Mouse (Mus musculus): ENCODE data around the gene Maged2. TPM values are rescaled to one million over a fixed set of nuclear protein-coding genes. Genes with fewer than 3 reads are reported as not detected.
"Not testable (repeated sequence)": the region's sequence is repeated elsewhere in the genome, so short reads cannot be mapped to it uniquely, and the experiment has no call there.

Gene Maged2
- polyA plus RNA-seq (2015; fragmentation: Nextera tagmentation; extraction: Ambion mirVana), result 438 and 474 TPM in 2 replicates

- peak within 1 kb of the TSS; percentile 87 for H3K27ac ChIP-seq (ENCODE audit: low read length)
- H3K4me2 ChIP-seq (ENCODE audit: low read length), result peak within 1 kb of the TSS; percentile 54
- WGBS, result 10% methylated on average over 6 of the region's 7 CpGs
- H3K4me1 ChIP-seq (ENCODE audit: control insufficient read depth, insufficient read depth, low read length), result peaks cover 10% of the 10 kb centered on the region; the same call in 1 of the 2 replicates
- peak; percentile 37; the same call in 1 of the 2 replicates for ATAC-seq
- no peaks in the 10 kb centered on the region for H3K9me3 ChIP-seq (replicated peaks; ENCODE audit: control insufficient read depth, low read length, poor library complexity, severe bottlenecking)
- H3K36me3 ChIP-seq (ENCODE audit: control insufficient read depth, insufficient read depth, low read length), result no peaks in the 10 kb centered on the region
- H3K4me3 ChIP-seq (ENCODE audit: low read depth, low read length), result peak within 1 kb of the TSS; percentile 52
- peak within 1 kb of the TSS; percentile 61 for H3K9ac ChIP-seq (ENCODE audit: low read depth, low read length)
- H3K27me3 ChIP-seq (ENCODE audit: control insufficient read depth, insufficient read depth, low read depth, low read length), result no peaks in the 10 kb centered on the region
Observed at GRCm38 (mm10) chrX:150814139-150814469, at the start of gene Maged2. TSS of gene Maged2 (minus strand) at chrX:150814345.

GRCm38 (mm10) chrX:150848230-150848629, 34.1 kb upstream of the Maged2 start:
- no peaks in the 10 kb centered on the region for H3K27me3 ChIP-seq (ENCODE audit: control insufficient read depth, insufficient read depth, low read depth, low read length)
- no peak for ATAC-seq
- no peaks in the 10 kb centered on the region for H3K36me3 ChIP-seq (ENCODE audit: control insufficient read depth, insufficient read depth, low read length)
- H3K9ac ChIP-seq (ENCODE audit: low read depth, low read length), result no peak overlapping the region
- no peak overlapping the region for H3K4me3 ChIP-seq (ENCODE audit: low read depth, low read length)
- no peak overlapping the region for H3K4me2 ChIP-seq (ENCODE audit: low read length)
- WGBS, result 74% methylated on average over 8 of the region's 8 CpGs
- no peaks in the 10 kb centered on the region for H3K9me3 ChIP-seq (replicated peaks; ENCODE audit: control insufficient read depth, low read length, poor library complexity, severe bottlenecking)
- H3K4me1 ChIP-seq (ENCODE audit: control insufficient read depth, insufficient read depth, low read length), result no peaks in the 10 kb centered on the region
- H3K27ac ChIP-seq (ENCODE audit: low read length), result no peak overlapping the region

DNA sequence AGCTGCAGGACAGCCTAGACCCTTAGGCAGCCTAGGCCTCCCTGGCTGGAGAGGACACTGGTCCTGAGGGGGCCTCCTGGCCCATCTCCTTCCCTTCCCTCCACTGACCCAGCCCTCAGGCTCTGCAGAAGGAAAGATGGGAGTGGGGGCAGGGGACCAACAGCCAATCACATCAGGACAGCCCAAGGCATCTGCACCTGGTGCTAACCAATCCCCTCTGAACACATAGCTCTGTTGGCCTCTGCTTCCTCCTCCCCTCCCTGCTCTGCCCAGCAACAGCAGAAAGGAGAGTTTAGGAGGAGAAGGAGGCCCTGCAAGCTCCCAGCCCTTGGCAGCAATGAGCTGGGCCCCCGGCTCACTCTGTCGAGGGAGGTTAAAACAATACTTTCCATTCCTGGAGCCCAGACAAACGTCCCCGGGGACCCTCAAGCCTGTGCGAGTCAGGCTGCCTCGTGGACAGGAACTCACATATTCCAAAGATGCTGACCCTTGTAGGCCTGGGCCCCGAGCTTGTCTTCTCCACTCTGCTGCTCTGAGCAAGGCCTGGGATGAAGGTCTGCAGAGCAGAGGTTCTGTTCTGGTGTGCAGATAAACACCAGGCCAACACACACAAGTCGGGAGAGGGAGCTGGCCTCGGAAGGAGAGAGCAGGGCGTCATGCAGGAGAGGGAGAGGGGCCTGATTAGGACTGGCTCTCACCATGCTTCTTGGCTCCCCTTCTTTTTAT, 31.5 kb upstream of the Maged2 start:
- H3K9ac ChIP-seq (ENCODE audit: low read depth, low read length); H3K4me2 ChIP-seq (ENCODE audit: low read length); H3K36me3 ChIP-seq (ENCODE audit: control insufficient read depth, insufficient read depth, low read length); H3K4me1 ChIP-seq (ENCODE audit: control insufficient read depth, insufficient read depth, low read length); H3K4me3 ChIP-seq (ENCODE audit: low read depth, low read length); H3K27ac ChIP-seq (ENCODE audit: low read length); H3K27me3 ChIP-seq (ENCODE audit: control insufficient read depth, insufficient read depth, low read depth, low read length); H3K9me3 ChIP-seq (replicated peaks; ENCODE audit: control insufficient read depth, low read length, poor library complexity, severe bottlenecking): not testable (repeated sequence)
- no CpG with 5 or more reads among the region's 10 CpGs for WGBS
- ATAC-seq, result peak; percentile 91

GRCm38 (mm10) chrX:150843257-150843656, 29.1 kb upstream of the Maged2 start:
- not testable (repeated sequence) for H3K27me3 ChIP-seq (ENCODE audit: control insufficient read depth, insufficient read depth, low read depth, low read length); H3K9me3 ChIP-seq (replicated peaks; ENCODE audit: control insufficient read depth, low read length, poor library complexity, severe bottlenecking); H3K9ac ChIP-seq (ENCODE audit: low read depth, low read length); ATAC-seq; H3K4me3 ChIP-seq (ENCODE audit: low read depth, low read length); H3K27ac ChIP-seq (ENCODE audit: low read length); H3K4me1 ChIP-seq (ENCODE audit: control insufficient read depth, insufficient read depth, low read length); H3K4me2 ChIP-seq (ENCODE audit: low read length); H3K36me3 ChIP-seq (ENCODE audit: control insufficient read depth, insufficient read depth, low read length)
- 83% methylated on average over 1 of the region's 4 CpGs for WGBS

- Histone ChIP-seq H3K27me3 (ENCODE audit: control insufficient read depth, insufficient read depth, low read depth, low read length) (no peaks in the 10 kb centered on the region; the same call in 1 of the 2 replicates), H3K9ac (ENCODE audit: low read depth, low read length) (no peak overlapping the region), H3K4me2 (ENCODE audit: low read length) (no peak overlapping the region), H3K36me3 (ENCODE audit: control insufficient read depth, insufficient read depth, low read length) (no peaks in the 10 kb centered on the region), H3K27ac (ENCODE audit: low read length) (no peak overlapping the region), H3K4me3 (ENCODE audit: low read depth, low read length) (no peak overlapping the region), H3K4me1 (ENCODE audit: control insufficient read depth, insufficient read depth, low read length) (no peaks in the 10 kb centered on the region), H3K9me3 (replicated peaks; ENCODE audit: control insufficient read depth, low read length, poor library complexity, severe bottlenecking) (no peaks in the 10 kb centered on the region)
- ATAC-seq, result no peak
- 86% methylated on average over 4 of the region's 4 CpGs for WGBS
Observed at GRCm38 (mm10) chrX:150830297-150830696, 16.2 kb upstream of the Maged2 start.

DNA sequence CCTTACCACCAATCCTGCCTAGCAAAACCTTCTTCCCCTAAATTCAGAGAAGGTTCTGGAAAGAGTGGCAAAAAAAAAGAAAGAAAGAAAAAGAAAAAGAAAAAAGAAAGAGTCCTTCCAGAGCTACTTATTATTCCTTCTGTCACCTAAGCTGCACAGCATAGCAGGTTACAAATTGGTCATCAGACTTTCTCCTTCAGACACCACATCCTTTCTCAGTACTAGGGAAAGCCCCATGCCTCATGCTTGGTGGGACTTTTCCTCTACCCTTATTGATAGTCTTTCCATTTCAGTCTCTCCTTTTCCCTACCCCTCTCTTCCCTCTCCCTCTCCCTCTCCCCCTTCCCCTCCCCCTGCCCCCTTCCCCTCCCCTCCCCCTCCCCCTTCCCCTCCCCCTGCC, 3.1 kb upstream of the Maged2 start:
- H3K9ac ChIP-seq (ENCODE audit: low read depth, low read length), result no peak overlapping the region
- no peak overlapping the region for H3K4me2 ChIP-seq (ENCODE audit: low read length)
- H3K27ac ChIP-seq (ENCODE audit: low read length), result no peak overlapping the region
- H3K4me3 ChIP-seq (ENCODE audit: low read depth, low read length), result no peak overlapping the region
- peaks cover 1% of the 10 kb centered on the region; the same call in 1 of the 2 replicates for H3K4me1 ChIP-seq (ENCODE audit: control insufficient read depth, insufficient read depth, low read length)
- H3K9me3 ChIP-seq (replicated peaks; ENCODE audit: control insufficient read depth, low read length, poor library complexity, severe bottlenecking), result no peaks in the 10 kb centered on the region
- H3K36me3 ChIP-seq (ENCODE audit: control insufficient read depth, insufficient read depth, low read length), result no peaks in the 10 kb centered on the region
- no peaks in the 10 kb centered on the region for H3K27me3 ChIP-seq (ENCODE audit: control insufficient read depth, insufficient read depth, low read depth, low read length)
- no peak for ATAC-seq

DNA sequence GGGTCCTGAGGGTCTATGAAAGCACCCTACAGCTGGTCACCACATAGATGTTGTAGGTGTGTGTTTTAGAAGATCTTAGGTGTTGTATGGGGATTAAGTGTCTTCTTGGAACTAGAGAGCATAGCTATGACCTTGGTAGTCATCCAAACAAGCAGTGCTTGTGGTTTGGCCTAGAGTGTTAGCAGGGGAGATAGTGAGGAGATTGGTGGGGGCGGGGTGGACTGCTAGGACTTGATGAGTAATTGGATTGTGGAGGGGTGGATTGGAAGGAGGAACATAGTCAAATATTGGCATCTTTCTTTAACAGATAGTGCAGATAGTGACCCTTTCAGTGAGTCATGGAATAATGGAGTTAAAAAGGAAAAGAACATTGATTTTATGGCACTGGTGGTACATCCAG, 1.5 kb upstream of the Maged2 start:
- Histone ChIP-seq H3K27me3 (ENCODE audit: control insufficient read depth, insufficient read depth, low read depth, low read length) (no peaks in the 10 kb centered on the region), H3K9me3 (replicated peaks; ENCODE audit: control insufficient read depth, low read length, poor library complexity, severe bottlenecking) (no peaks in the 10 kb centered on the region), H3K4me2 (ENCODE audit: low read length) (no peak overlapping the region), H3K9ac (ENCODE audit: low read depth, low read length) (no peak overlapping the region), H3K36me3 (ENCODE audit: control insufficient read depth, insufficient read depth, low read length) (no peaks in the 10 kb centered on the region), H3K4me3 (ENCODE audit: low read depth, low read length) (no peak overlapping the region), H3K4me1 (ENCODE audit: control insufficient read depth, insufficient read depth, low read length) (peaks cover 10% of the 10 kb centered on the region; the same call in 1 of the 2 replicates), H3K27ac (ENCODE audit: low read length) (no peak overlapping the region)
- 71% methylated on average over 1 of the region's 1 CpGs for WGBS
- ATAC-seq, result no peak

DNA sequence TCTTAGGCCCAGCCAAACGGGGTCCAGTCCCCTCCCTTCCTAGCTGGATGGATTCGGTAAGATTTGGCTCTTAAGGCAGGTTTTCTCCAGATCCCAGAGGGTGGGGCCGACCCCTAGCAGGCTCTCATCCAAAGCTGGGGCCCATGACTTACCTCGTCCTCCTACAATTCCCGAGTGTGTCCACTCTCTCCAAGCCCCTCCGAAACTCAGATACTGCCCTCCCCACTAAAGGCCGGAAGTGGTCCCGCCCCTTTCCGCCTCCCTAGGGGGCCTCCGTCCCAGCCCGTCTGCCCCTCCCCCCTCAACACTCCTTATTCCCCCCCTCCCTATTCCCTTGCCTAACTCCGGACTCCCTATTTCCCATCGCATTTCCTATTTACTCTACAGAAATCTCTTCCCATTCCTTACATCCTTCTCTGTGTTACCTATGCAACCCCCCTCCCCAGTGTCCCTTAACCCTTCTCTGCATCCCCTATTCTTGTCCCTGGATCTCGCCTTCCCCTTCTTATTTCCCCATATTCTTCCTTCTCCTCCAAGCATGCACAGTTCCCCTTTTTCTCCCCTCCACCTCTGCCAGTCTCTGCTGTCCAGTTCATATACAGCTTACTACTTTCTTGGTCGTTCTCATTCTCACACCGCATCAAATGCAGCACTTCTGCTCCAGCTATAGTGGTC, 544 bp downstream of the Maged2 start:
- H3K27me3 ChIP-seq (ENCODE audit: control insufficient read depth, insufficient read depth, low read depth, low read length), result no peaks in the 10 kb centered on the region
- H3K4me3 ChIP-seq (ENCODE audit: low read depth, low read length), result peak overlapping the region; percentile 52
- peak overlapping the region; percentile 61 for H3K9ac ChIP-seq (ENCODE audit: low read depth, low read length)
- H3K4me2 ChIP-seq (ENCODE audit: low read length), result peak overlapping the region; percentile 54
- 26% methylated on average over 16 of the region's 16 CpGs for WGBS
- H3K9me3 ChIP-seq (replicated peaks; ENCODE audit: control insufficient read depth, low read length, poor library complexity, severe bottlenecking), result no peaks in the 10 kb centered on the region
- H3K36me3 ChIP-seq (ENCODE audit: control insufficient read depth, insufficient read depth, low read length), result no peaks in the 10 kb centered on the region
- H3K4me1 ChIP-seq (ENCODE audit: control insufficient read depth, insufficient read depth, low read length), result peaks cover 10% of the 10 kb centered on the region; the same call in 1 of the 2 replicates
- peak; percentile 78 for ATAC-seq
- H3K27ac ChIP-seq (ENCODE audit: low read length), result peak overlapping the region; percentile 87

DNA sequence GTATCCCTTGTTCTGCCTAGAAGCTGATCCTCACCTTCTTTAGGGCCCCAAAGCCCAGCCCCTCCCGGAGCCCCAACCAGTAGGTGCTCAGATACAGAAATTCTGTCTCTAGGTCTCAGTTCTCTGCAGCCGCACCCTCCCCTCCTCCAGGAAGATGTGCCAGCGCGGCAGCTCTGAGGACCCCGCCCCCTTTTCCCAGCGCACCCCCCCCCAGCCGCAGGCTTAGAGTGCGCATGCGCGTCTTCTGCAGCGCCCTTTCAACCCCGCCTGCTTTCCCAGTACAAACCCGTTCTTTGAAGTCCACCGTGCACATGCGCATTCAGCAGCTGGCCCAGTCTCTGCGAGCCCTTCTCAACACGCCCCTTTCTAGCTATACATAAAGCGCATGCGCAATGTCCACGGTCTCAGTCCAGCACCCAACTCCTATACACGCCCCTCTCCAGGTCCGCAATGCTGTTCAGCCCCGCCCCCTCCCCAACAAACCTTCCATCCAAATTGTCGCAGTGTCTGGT, 1.3 kb downstream of the Maged2 start:
- Histone ChIP-seq H3K36me3 (ENCODE audit: control insufficient read depth, insufficient read depth, low read length) (no peaks in the 10 kb centered on the region), H3K4me1 (ENCODE audit: control insufficient read depth, insufficient read depth, low read length) (peaks cover 10% of the 10 kb centered on the region; the same call in 1 of the 2 replicates), H3K27ac (ENCODE audit: low read length) (peak overlapping the region; percentile 87), H3K27me3 (ENCODE audit: control insufficient read depth, insufficient read depth, low read depth, low read length) (no peaks in the 10 kb centered on the region), H3K9me3 (replicated peaks; ENCODE audit: control insufficient read depth, low read length, poor library complexity, severe bottlenecking) (no peaks in the 10 kb centered on the region), H3K4me3 (ENCODE audit: low read depth, low read length) (peak overlapping the region; percentile 52), H3K4me2 (ENCODE audit: low read length) (peak overlapping the region; percentile 67), H3K9ac (ENCODE audit: low read depth, low read length) (peak overlapping the region; percentile 66)
- peak; percentile 96 for ATAC-seq
- 18% methylated on average over 15 of the region's 24 CpGs for WGBS

Measured in midbrain, embryonic 16.5 days (tissue).